Mouse (Mus musculus) cortical plate, adult 2 months (tissue): ENCODE measurements at regions not wholly inside any gene's neighbourhood (a gene's known extent, or its start where the extent isn't known, plus 50 kb on each side); places are given as distances from the start of the nearest gene placed in this dataset.

Source experiments
- H3K27ac ChIP-seq: fragments of 200-500 bp; 2 replicates; pipeline ENCODE4 v1.5.1; 2012; ENCODE audit warnings: low read length, control low read depth, inconsistent platforms; ENCODE audit not compliant: insufficient read depth
- H3K4me1 ChIP-seq: fragments of 200-500 bp; 2 replicates; pipeline ENCODE4 v1.6.1; 2011; ENCODE audit warnings: low read length; ENCODE audit not compliant: control insufficient read depth, insufficient read depth
- H3K4me3 ChIP-seq: fragments of 200-500 bp; 2 replicates; pipeline ENCODE4 v1.5.1; 2011; ENCODE audit warnings: mild to moderate bottlenecking, low read length, control low read depth; ENCODE audit not compliant: insufficient read depth
- CTCF ChIP-seq: fragments of 200-500 bp; IDR thresholded peaks from 2 replicates; pipeline ENCODE4 v1.5.1; 2011; ENCODE audit warnings: mild to moderate bottlenecking, control low read depth, low read length; ENCODE audit not compliant: insufficient read depth; ENCODE audit errors: extremely low read depth
- POLR2A ChIP-seq: fragments of 200-500 bp; IDR thresholded peaks from 2 replicates; pipeline ENCODE4 v1.6.1; 2011; ENCODE audit warnings: mild to moderate bottlenecking, low read length, control low read depth; ENCODE audit not compliant: insufficient read depth; ENCODE audit errors: extremely low read depth

DNA sequence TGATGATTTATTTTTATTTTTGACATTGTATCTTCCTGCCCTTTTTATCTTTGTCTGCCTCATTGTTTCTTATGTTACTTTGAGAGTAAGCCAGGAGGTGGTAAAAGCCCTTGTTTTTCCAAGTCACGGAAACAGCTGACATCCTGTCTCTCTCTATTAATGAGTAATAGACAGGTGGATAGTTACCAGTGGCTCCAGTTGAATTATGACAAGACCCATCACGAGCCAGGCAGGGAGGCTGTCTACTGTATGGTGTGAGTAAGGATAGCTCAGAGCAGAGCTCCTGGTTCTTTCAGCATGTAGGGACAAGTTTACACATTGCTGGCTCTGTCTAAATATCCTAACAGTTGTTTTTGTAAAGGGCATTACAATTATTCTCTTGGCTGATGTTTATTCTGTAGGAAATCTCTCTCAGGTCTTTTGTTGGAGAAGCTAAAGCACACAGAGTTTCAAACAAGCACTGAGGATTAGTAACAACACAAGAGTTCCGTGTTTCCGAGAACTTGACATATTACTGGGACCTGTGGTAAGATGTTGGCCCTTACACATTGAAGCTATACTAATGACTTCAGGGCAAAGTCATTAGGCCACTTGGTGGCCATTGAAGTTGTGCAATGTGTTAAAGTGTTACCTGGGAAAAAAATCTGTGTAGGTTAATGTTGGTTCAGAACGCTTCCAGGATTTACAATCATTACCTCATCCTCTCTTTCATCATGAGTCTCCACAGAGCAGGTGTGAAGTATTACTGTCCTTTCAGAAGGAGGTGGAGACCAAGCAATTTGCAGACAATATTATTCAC lies 111.5 kb downstream of the Ndfip2 start:
- Histone ChIP-seq H3K27ac (no peak overlapping the region), H3K4me3 (no peak overlapping the region), H3K4me1 (no peaks in the 10 kb centered on the region)
- TF ChIP-seq CTCF (no peak), POLR2A (no peak)

DNA sequence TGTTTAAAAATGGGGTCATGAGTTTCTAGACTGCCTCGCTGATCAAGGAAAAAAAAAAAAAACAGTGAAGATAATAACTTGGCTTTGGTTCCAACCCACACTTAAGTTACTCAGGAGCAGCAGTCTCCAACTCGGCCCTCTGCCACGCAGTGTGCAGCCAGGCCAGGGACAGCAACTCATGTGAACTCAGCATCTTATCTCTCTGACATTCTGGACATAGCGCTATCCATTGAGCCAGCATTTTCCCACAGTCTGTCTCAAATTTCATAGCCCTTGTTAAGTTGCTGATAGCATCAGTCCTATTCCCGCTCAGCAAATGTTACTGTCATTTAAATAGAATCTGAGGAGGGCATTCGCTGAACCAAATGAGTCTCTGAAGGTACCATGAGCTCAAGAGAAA lies 102.2 kb downstream of the Ndfip2 start:
- Histone ChIP-seq H3K27ac (no peak overlapping the region), H3K4me3 (no peak overlapping the region), H3K4me1 (no peaks in the 10 kb centered on the region)
- TF ChIP-seq POLR2A (no peak), CTCF (no peak)

DNA sequence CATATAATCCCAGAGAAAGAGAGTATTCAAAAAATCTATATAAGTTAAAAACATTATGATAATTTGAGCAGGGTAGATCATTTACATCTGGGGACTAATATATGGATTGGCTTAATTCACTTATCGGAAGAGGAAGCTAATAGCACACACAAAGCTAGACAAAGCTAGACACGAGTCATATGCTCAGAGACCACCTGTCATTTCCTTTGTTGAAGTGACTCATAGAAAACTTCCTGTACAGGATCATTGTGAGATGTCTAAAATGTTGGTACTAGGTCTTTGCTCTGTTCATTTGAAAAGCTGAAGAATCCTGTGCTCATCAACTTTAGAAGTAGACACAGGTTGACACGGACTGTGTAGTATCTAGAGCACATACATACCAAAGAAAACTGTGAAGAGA lies 101.5 kb downstream of the Ndfip2 start:
- TF ChIP-seq POLR2A = no peak
- no peak for TF ChIP-seq CTCF
- Histone ChIP-seq H3K4me1 (no peaks in the 10 kb centered on the region), H3K27ac (no peak overlapping the region), H3K4me3 (no peak overlapping the region)
